Mouse (Mus musculus): ENCODE measurements around the gene Sgsh. TPM values are rescaled to one million over a fixed set of nuclear protein-coding genes. Genes with fewer than 3 reads are reported as not detected.

Sgsh gene
- polyA plus RNA-seq, 1 experiment from 2014 or later, result 8.1 TPM

GRCm38 (mm10) chr11:119322521-119322920 is 32.8 kb downstream of the Sgsh start:
- Histone ChIP-seq H3K4me3 (no peak overlapping the region), H3K27me3 (ENCODE audit: low read depth, poor library complexity, severe bottlenecking) (peaks cover 7% of the 10 kb centered on the region; the same call in 1 of the 2 replicates), H3K27ac (no peak overlapping the region), H3K36me3 (no peaks in the 10 kb centered on the region), H3K4me1 (no peaks in the 10 kb centered on the region), H3K9me3 (replicated peaks) (no peaks in the 10 kb centered on the region; the same call in 1 of the 2 replicates)
- WGBS, result 82% methylated on average over 13 of the region's 13 CpGs
- no peak for DNase-seq (ENCODE audit: low spot score)

- DNase-seq (ENCODE audit: low spot score), result no peak
- Histone ChIP-seq H3K9me3 (replicated peaks) (no peaks in the 10 kb centered on the region), H3K4me1 (0 out of 2 replicates have a peak, but pooled peaks cover 6% of the 10 kb centered on the region), H3K27ac (no peak overlapping the region), H3K4me3 (no peak overlapping the region), H3K36me3 (no peaks in the 10 kb centered on the region), H3K27me3 (ENCODE audit: low read depth, poor library complexity, severe bottlenecking) (0 out of 2 replicates have a peak, but pooled peaks cover 4% of the 10 kb centered on the region)
- 78% methylated on average over 4 of the region's 4 CpGs for WGBS
Measured at GRCm38 (mm10) chr11:119316720-119317119, 38.6 kb downstream of the Sgsh start.

- H3K27me3 ChIP-seq (ENCODE audit: low read depth, poor library complexity, severe bottlenecking), result peaks cover 20% of the 10 kb centered on the region
- H3K36me3 ChIP-seq, result no peaks in the 10 kb centered on the region
- no peak for DNase-seq (ENCODE audit: low spot score)
- no peak overlapping the region for H3K4me3 ChIP-seq
- H3K9me3 ChIP-seq (replicated peaks), result no peaks in the 10 kb centered on the region
- WGBS, result 79% methylated on average over 17 of the region's 17 CpGs
- peaks cover 10% of the 10 kb centered on the region; the same call in 1 of the 2 replicates for H3K4me1 ChIP-seq
- no peak overlapping the region for H3K27ac ChIP-seq
Measured at GRCm38 (mm10) chr11:119314252-119314936, 40.9 kb downstream of the Sgsh start.

- no peak overlapping the region for H3K4me3 ChIP-seq
- no peaks in the 10 kb centered on the region for H3K36me3 ChIP-seq
- DNase-seq (ENCODE audit: low spot score), result no peak
- 15% methylated on average over 10 of the region's 10 CpGs for WGBS
- no peak overlapping the region for H3K27ac ChIP-seq
- no peaks in the 10 kb centered on the region for H3K9me3 ChIP-seq (replicated peaks)
- H3K4me1 ChIP-seq, result peaks cover 30% of the 10 kb centered on the region
- H3K27me3 ChIP-seq (ENCODE audit: low read depth, poor library complexity, severe bottlenecking), result peaks cover 24% of the 10 kb centered on the region
Measured at GRCm38 (mm10) chr11:119310621-119311020, 44.7 kb downstream of the Sgsh start.

- DNase-seq (ENCODE audit: low spot score), result peak; percentile 55
- Histone ChIP-seq H3K9me3 (replicated peaks) (no peaks in the 10 kb centered on the region), H3K36me3 (no peaks in the 10 kb centered on the region), H3K27ac (peak overlapping the region; percentile 70), H3K27me3 (ENCODE audit: low read depth, poor library complexity, severe bottlenecking) (peaks cover 40% of the 10 kb centered on the region), H3K4me1 (peaks cover 32% of the 10 kb centered on the region), H3K4me3 (peak overlapping the region; percentile 30)
- WGBS, result 19% methylated on average over 11 of the region's 11 CpGs
Measured at GRCm38 (mm10) chr11:119307916-119308315, 47.4 kb downstream of the Sgsh start.

GRCm38 (mm10) chr11:119307658-119307867 is 47.8 kb downstream of the Sgsh start, which contains the start of gene Card14:
Gene Card14 (plus strand): TSS chr11:119307768.
- DNase-seq (ENCODE audit: low spot score), result no peak
- 37% methylated on average over 1 of the region's 1 CpGs for WGBS

GRCm38 (mm10) chr11:119306762-119307657 is 48.3 kb downstream of the Sgsh start:
- no peak for DNase-seq (ENCODE audit: low spot score)

More at GRCm38 (mm10) chr11:119307658-119307867, 47.8 kb downstream of the Sgsh start, which contains the start of gene Card14:
- H3K4me3 ChIP-seq, result peak within 1 kb of the TSS; percentile 30
- no peaks in the 10 kb centered on the region for H3K36me3 ChIP-seq
- peaks cover 32% of the 10 kb centered on the region for H3K4me1 ChIP-seq
- peak within 1 kb of the TSS; percentile 70 for H3K27ac ChIP-seq
- H3K27me3 ChIP-seq (ENCODE audit: low read depth, poor library complexity, severe bottlenecking), result peaks cover 40% of the 10 kb centered on the region
- no peaks in the 10 kb centered on the region for H3K9me3 ChIP-seq (replicated peaks)

GRCm38 (mm10) chr11:119304904-119305712 is 50.2 kb downstream of the Sgsh start:
- 0 out of 2 replicates have a peak overlapping the region, but pooled peaks have one; percentile 9 for H3K27ac ChIP-seq
- peak; percentile 75 for DNase-seq (ENCODE audit: low spot score)

More at GRCm38 (mm10) chr11:119306762-119307657, 48.3 kb downstream of the Sgsh start:
- Histone ChIP-seq H3K36me3 (no peaks in the 10 kb centered on the region), H3K27ac (peak overlapping the region; percentile 70; the same call in 1 of the 2 replicates), H3K27me3 (ENCODE audit: low read depth, poor library complexity, severe bottlenecking) (peaks cover 36% of the 10 kb centered on the region), H3K9me3 (replicated peaks) (no peaks in the 10 kb centered on the region), H3K4me1 (peaks cover 32% of the 10 kb centered on the region), H3K4me3 (no peak overlapping the region)
- 67% methylated on average over 13 of the region's 13 CpGs for WGBS

GRCm38 (mm10) chr11:119300986-119301385 is 54.4 kb downstream of the Sgsh start:
- DNase-seq (ENCODE audit: low spot score), result no peak
- H3K36me3 ChIP-seq, result peaks cover 25% of the 10 kb centered on the region
- no peaks in the 10 kb centered on the region for H3K9me3 ChIP-seq (replicated peaks)
- H3K4me3 ChIP-seq, result peak overlapping the region; percentile 87
- H3K27ac ChIP-seq, result no peak overlapping the region
- peaks cover 29% of the 10 kb centered on the region for H3K4me1 ChIP-seq
- 30% methylated on average over 2 of the region's 2 CpGs for WGBS
- H3K27me3 ChIP-seq (ENCODE audit: low read depth, poor library complexity, severe bottlenecking), result peaks cover 16% of the 10 kb centered on the region; the same call in 1 of the 2 replicates

More at GRCm38 (mm10) chr11:119304904-119305712, 50.2 kb downstream of the Sgsh start:
- 42% methylated on average over 16 of the region's 16 CpGs for WGBS
- Histone ChIP-seq H3K4me1 (peaks cover 37% of the 10 kb centered on the region), H3K36me3 (no peaks in the 10 kb centered on the region), H3K9me3 (replicated peaks) (no peaks in the 10 kb centered on the region), H3K4me3 (no peak overlapping the region), H3K27me3 (ENCODE audit: low read depth, poor library complexity, severe bottlenecking) (peaks cover 24% of the 10 kb centered on the region; the same call in 1 of the 2 replicates)

GRCm38 (mm10) chr11:119300246-119300935 is 54.9 kb downstream of the Sgsh start:
- no peak for DNase-seq (ENCODE audit: low spot score)
- WGBS, result 2% methylated on average over 31 of the region's 31 CpGs

GRCm38 (mm10) chr11:119299391-119300245 is 55.7 kb downstream of the Sgsh start, which contains the start of gene Eif4a3:
Gene Eif4a3 (minus strand): TSS chr11:119300089.
- peak; percentile 99 for DNase-seq (ENCODE audit: low spot score)
- H3K4me3 ChIP-seq, result peak within 1 kb of the TSS; percentile 87
- no peaks in the 10 kb centered on the region for H3K9me3 ChIP-seq (replicated peaks)
- under 1% methylated on average over 89 of the region's 89 CpGs for WGBS
- peak within 1 kb of the TSS; percentile 98 for H3K27ac ChIP-seq
- peaks cover 38% of the 10 kb centered on the region for H3K36me3 ChIP-seq
- H3K27me3 ChIP-seq (ENCODE audit: low read depth, poor library complexity, severe bottlenecking), result peaks cover 9% of the 10 kb centered on the region; the same call in 1 of the 2 replicates
- peaks cover 21% of the 10 kb centered on the region for H3K4me1 ChIP-seq

More at GRCm38 (mm10) chr11:119300246-119300935, 54.9 kb downstream of the Sgsh start:
- Histone ChIP-seq H3K27me3 (ENCODE audit: low read depth, poor library complexity, severe bottlenecking) (peaks cover 16% of the 10 kb centered on the region; the same call in 1 of the 2 replicates), H3K27ac (peak overlapping the region; percentile 98), H3K9me3 (replicated peaks) (no peaks in the 10 kb centered on the region), H3K36me3 (peaks cover 31% of the 10 kb centered on the region), H3K4me3 (peak overlapping the region; percentile 87), H3K4me1 (peaks cover 27% of the 10 kb centered on the region)
